Mouse (Mus musculus) intestine, postnatal 0 days (tissue): ENCODE data around the gene Rasgrp3. TPM values are rescaled to one million over a fixed set of nuclear protein-coding genes. Genes with fewer than 3 reads are reported as not detected.
A peak's percentile ranks its signal among the peaks of the same experiment; 100 is the strongest.

ENCODE experiments used
- ATAC-seq: fragments of 200-750 bp; cut with Nextera tagmentation; 2 replicates; pipeline ENCODE4 v1.8.0; 2017; ENCODE audit warnings: mild to moderate bottlenecking, moderate TSS enrichment, moderate library complexity
- H3K27ac ChIP-seq: fragments of 300-500 bp; sonication (generic); 2 replicates; pipeline ENCODE4 v1.5.1; 2014; ENCODE audit warnings: mild to moderate bottlenecking, low read depth, low read length, moderate library complexity
- H3K27me3 ChIP-seq: fragments of 300-500 bp; sonication (generic); replicated peaks from 2 replicates; pipeline ENCODE4 v1.6.1; 2014; ENCODE audit warnings: low read length, mixed read lengths; ENCODE audit not compliant: control insufficient read depth, insufficient read depth
- H3K36me3 ChIP-seq: fragments of 300-500 bp; sonication (generic); 2 replicates; pipeline ENCODE4 v1.6.1; 2014; ENCODE audit warnings: mild to moderate bottlenecking, moderate library complexity; ENCODE audit not compliant: control insufficient read depth, insufficient read depth
- H3K4me1 ChIP-seq: fragments of 300-500 bp; sonication (generic); replicated peaks from 2 replicates; pipeline ENCODE4 v1.6.1; 2014; ENCODE audit warnings: antibody characterized with exemption, low read length, mixed read lengths; ENCODE audit not compliant: control insufficient read depth, insufficient read depth
- H3K4me2 ChIP-seq: fragments of 300-500 bp; sonication (generic); replicated peaks from 2 replicates; pipeline ENCODE4 v1.6.1; 2014; ENCODE audit warnings: low read depth, mild to moderate bottlenecking, moderate library complexity
- H3K4me3 ChIP-seq: fragments of 300-500 bp; sonication (generic); 2 replicates; pipeline ENCODE4 v1.5.1; 2014; ENCODE audit warnings: low read depth, low read length
- H3K9ac ChIP-seq: fragments of 300-500 bp; sonication (generic); 2 replicates; pipeline ENCODE4 v1.6.1; 2014; ENCODE audit warnings: mild to moderate bottlenecking, low read depth, low read length
- H3K9me3 ChIP-seq: fragments of 300-500 bp; sonication (generic); 2 replicates; pipeline ENCODE4 v1.6.1; 2016; ENCODE audit warnings: mixed run types; ENCODE audit not compliant: control insufficient read depth
- CTCF ChIP-seq: sonication (generic); IDR thresholded peaks from 2 replicates; pipeline ENCODE4 v1.5.1; 2016; ENCODE audit warnings: low read depth, mild to moderate bottlenecking, control low read depth, antibody characterized with exemption, moderate library complexity
- WGBS: fragments of 180-500 bp; shearing (Covaris S2); extraction: QIAGEN DNeasy Blood & Tissue Kit; methylation state at CpG from one replicate; pipeline ENCODE4 v1.1.7; 2014; 5-methylcytosine and 5-hydroxymethylcytosine counted together
- polyA plus RNA-seq: library from polyadenylated mRNA; unstranded; fragments of >200 nt; fragmentation: Nextera tagmentation; extraction: Ambion mirVana; gene quantifications from 2 replicates; pipeline ENCODE4 v1.2.1, GENCODE M21; 2015

The Rasgrp3 gene
- polyA plus RNA-seq, 1 experiment from 2014 or later, result 5.1 TPM

DNA sequence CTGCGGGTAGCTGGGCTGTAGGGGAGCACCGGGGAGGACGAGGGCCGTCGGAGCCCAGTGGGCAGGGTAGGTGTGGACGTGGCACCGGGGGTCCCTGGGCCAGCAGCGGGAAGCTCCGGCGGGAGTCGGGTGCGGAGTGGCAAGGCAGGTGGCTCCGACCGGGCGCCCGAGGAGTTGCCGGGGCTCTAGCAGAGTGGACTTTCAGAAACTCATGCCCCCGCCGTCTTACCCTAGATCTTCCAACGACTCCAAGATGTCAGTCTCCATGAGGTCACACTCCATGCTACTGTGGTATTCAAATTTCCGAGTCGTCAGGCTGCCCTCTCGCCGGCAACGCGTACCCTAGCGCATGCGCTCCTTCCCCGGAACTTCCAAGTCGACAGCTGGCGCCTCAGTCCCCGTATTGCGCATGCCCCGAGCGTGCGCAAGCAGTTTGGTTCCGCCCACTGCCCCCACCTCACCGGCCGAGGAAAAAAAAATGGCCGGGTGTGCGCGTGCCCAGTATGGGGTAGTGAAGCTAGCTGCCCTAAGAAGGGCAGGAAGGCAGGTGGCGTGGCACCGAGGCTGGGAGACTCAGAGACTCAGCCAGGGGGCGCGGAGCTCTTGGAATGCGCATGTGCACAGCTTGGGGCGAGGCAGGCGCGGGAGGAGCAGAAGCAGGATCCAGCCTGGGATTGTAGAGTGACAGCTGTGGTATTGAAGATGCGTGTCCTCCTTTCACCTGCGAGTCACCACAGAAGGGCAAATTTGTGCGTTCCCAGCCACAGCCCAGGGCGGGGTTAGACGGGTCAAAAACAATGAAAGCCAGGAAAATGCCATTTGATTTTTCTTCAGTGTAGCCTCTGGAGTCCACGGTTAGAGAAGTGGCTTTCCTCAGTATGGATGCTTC, 116.1 kb downstream of the Rasgrp3 start, which contains the start of gene Fam98a:
Fam98a (minus strand) TSS at position 435 of the 889 bp plus-strand sequence.
- peak within 1 kb of the TSS; percentile 80 for H3K4me3 ChIP-seq
- no peaks in the 10 kb centered on the region for H3K27me3 ChIP-seq
- H3K4me1 ChIP-seq, result no peaks in the 10 kb centered on the region
- peak within 1 kb of the TSS; percentile 90 for H3K4me2 ChIP-seq
- peak within 1 kb of the TSS; percentile 60; the same call in 1 of the 2 replicates for H3K27ac ChIP-seq
- TF ChIP-seq CTCF, result peak; percentile 94
- H3K9me3 ChIP-seq, result no peaks in the 10 kb centered on the region
- no peaks in the 10 kb centered on the region for H3K36me3 ChIP-seq
- peak; percentile 99 for ATAC-seq
- under 1% methylated on average over 55 of the region's 56 CpGs for WGBS
- H3K9ac ChIP-seq, result peak within 1 kb of the TSS; percentile 77

DNA sequence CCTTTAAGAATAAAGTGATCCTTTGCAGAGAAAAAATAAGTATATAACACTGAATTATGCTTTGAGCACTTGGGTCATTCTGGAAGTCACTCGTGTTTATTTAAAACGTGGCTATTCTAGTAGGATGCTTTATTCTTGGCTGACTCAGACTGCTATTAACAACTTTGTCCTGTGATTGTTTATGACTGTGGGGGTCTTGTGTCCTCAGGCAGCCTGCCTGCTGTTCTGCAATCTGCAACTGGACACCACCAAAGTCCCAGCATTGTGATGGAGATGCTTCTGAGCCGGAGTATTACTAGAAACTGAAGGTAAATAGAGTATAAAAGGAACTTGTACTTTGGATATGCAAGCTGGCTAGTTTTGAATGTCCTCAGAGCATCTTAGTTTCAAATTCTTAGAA, 121.3 kb downstream of the Rasgrp3 start:
- no peak for TF ChIP-seq CTCF
- Histone ChIP-seq H3K4me1 (no peaks in the 10 kb centered on the region), H3K9ac (no peak overlapping the region), H3K27ac (no peak overlapping the region), H3K27me3 (no peaks in the 10 kb centered on the region), H3K4me3 (no peak overlapping the region), H3K9me3 (0 out of 2 replicates have a peak, but pooled peaks cover 5% of the 10 kb centered on the region), H3K4me2 (no peak overlapping the region), H3K36me3 (no peaks in the 10 kb centered on the region)
- ATAC-seq, result no peak
- 41% methylated on average over 3 of the region's 3 CpGs for WGBS

GRCm38 (mm10) chr17:75558041-75558440, 122.3 kb downstream of the Rasgrp3 start:
- H3K27ac ChIP-seq, result no peak overlapping the region
- H3K4me2 ChIP-seq, result no peak overlapping the region
- no peak overlapping the region for H3K4me3 ChIP-seq
- no peaks in the 10 kb centered on the region for H3K36me3 ChIP-seq
- ATAC-seq, result no peak
- H3K27me3 ChIP-seq, result no peaks in the 10 kb centered on the region
- H3K4me1 ChIP-seq, result no peaks in the 10 kb centered on the region
- 91% methylated on average over 2 of the region's 2 CpGs for WGBS
- 0 out of 2 replicates have a peak, but pooled peaks cover 5% of the 10 kb centered on the region for H3K9me3 ChIP-seq
- TF ChIP-seq CTCF, result no peak
- no peak overlapping the region for H3K9ac ChIP-seq

DNA sequence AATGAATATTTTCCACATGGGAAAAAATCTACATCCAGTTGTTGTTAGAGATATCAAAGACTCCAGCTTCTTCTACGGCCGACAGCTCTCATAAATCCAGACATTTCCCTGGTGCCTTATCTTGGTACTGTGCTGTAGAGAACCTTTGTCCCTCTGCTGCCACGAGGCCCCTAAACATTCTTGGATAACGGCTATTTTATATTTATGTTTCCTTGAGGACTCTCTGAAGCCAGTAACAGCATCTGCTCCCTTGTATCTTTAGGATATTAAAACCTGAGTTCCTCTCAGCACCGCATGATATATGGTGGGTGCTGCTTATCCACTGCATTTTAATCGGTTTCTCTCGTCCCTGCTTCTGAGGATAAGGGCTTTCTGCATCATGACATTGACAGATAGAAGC, 139.9 kb downstream of the Rasgrp3 start:
- peak; percentile 94 for ATAC-seq
- 29% methylated on average over 7 of the region's 7 CpGs for WGBS
- H3K27me3 ChIP-seq, result no peaks in the 10 kb centered on the region
- H3K27ac ChIP-seq, result peak overlapping the region; percentile 15; the same call in 1 of the 2 replicates
- no peak for TF ChIP-seq CTCF
- peaks cover 3% of the 10 kb centered on the region; the same call in 1 of the 2 replicates for H3K4me1 ChIP-seq
- H3K4me3 ChIP-seq, result no peak overlapping the region
- H3K4me2 ChIP-seq, result no peak overlapping the region
- H3K36me3 ChIP-seq, result no peaks in the 10 kb centered on the region
- H3K9me3 ChIP-seq, result no peaks in the 10 kb centered on the region
- no peak overlapping the region for H3K9ac ChIP-seq

Other genes starting within 250 kb of the Rasgrp3 start
- gene Fam98a, start 116.0 kb downstream of the Rasgrp3 start, polyA plus RNA-seq, result 17.3 and 18.0 TPM in 2 replicates